Mouse (Mus musculus): Measurements from ENCODE around the gene Nup153.

Nup153 gene

DNA sequence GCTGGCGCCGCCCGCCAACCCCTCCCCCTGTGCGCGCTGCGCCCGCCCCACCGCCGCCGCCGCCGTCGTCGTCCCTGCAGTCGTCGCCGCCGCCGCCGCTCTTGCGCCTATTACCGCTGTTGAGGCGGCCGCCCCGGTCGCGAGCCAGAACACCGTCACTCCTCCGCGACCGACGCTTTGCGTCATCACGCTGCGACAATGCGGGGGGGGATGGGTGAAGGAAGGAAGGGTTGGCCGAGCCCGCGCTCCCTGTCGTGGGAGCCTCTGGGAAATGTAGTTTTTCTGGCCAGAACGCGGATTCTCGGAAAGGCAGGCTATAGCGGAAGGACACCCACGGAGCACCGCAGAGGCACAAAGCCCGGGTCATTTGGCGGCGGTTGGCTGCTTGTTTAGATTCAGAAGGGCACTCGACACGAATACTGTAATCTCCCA lies at the start of gene Nup153:
TSS of gene Nup153 (minus strand) at position 104 of the 432 bp plus-strand sequence.
- peak; percentile 99 to 100 for DNase-seq

DNA sequence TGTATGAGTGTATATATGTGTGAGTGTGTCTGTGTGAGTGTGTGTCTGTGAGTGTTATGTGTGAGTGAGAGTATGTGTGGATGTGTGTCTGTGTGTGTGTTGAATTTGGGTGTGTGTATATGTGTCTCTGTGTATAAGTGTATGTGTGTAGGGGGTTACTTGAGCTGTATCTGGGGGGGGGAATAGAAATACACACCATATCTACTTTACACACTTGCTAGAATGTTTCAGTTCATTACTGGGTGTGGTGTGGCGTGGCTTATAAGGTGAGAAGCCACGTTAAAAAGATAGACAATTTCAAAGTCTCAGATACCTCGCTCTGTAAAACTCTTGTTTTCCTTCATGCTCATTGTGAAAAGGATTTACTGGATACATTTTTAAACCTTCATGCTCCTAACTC lies 49.7 kb upstream of the Nup153 start:
- no peak for DNase-seq

DNA sequence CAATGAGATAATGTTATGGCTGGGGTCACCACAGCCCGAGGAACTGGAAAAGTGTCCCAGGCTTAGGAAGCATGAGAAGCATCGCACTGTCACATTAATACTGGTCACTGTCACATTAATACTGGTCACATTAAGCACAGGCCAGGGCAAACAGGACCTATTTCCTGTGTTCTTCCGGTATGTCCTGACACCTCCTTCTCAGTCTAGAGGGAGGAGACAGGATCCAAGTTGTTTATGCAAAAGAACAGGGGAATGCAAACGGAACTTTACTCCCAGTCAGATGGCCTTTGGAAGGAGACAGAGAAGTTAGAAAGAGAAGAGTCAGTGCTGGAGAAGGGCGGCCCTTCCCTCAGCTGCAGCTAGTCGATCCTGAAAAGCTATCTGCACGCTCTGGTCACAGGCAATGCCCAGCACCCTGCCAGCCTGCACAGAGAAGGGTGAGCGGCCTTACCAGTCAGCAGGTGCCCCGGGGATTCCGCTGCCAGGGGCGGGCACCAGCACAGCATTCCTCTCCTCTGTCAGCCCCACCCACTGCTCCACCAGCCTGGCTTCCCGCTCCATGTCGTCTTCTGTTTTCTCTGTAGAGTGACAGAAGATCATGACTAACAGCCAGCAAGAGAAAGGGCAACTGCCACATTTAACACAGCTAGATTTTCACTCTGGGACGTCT lies 49.0 kb upstream of the Nup153 start:
- peak; percentile 41 to 42 for DNase-seq

DNA sequence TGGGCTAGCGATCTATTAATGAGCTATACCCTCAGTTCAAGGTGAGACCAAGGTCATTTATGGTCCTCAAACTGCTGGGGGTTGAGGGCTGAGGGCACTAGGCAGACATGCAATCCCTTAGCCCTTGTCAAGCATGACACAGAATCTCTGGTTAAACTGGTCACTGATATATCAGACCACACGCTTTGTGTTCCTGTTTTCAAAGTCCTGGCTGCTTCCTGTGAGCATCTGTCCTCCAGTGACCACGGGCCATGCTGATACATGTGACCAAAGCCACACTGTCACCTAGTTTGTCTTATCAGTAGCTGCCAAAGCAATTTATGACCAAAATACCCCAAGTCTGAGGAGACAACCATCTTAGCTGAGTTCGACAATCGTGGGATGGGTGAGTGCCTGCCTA lies 47.3 kb upstream of the Nup153 start:
- DNase-seq = no peak

DNA sequence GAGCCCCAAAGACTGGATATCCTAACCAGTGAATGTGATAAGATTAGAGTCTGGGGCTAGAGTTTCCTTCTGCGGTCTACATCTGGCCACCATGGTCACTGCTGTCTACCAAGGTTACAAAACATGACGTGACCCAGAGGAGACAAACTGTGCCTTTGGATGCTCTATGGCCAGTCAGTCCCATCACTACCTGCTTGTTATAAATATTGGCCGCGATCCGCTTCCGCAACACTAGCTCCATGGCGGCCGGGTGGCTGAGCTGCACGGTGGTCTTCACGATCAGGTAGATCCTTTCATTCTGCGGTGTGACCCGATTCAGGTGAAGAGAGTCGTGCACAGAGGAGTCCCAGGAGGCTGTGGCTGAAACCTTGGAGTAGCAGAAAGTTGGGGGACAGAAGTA lies 44.8 kb upstream of the Nup153 start:
- no peak for DNase-seq

DNA sequence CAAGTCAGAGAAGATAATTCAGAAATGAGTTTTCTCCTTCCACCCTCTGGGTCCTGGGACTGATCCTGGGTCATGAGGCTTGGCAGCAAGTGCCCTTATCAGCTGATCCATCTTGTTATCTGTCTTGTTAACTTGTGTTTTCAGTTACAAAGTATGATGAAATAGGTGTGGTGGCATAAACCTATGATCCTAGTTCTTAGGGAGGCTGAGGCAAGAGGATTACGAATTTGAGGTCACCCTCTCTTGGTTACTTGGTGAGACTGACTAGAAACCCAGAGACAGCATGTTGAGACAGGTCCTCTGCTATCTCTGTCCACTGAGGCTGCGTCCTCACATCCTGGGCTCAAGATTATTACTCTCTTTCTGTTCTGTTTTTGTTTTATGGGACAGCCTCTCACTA lies 37.6 kb upstream of the Nup153 start:
- DNase-seq = no peak

DNA sequence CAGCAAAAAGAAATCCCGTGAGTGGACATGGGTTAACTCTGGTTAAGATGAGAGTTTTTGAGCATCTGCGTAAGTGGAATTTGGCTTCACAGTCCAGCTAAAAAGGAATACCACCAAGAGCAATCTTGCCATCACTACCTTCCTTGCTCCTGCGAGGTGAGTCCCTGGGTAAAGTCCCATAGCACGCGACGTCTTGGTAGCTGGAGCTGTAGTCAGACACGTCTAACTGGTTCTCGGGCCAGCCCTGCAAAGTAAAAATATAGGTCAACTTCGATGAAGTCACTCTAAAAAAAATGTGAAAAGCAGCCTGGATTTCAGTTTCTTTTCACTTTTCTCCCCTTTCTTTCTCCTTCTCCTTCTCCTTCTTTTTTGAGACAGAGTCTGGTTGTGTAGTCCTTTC lies 35.5 kb upstream of the Nup153 start:
- no peak for DNase-seq

DNA sequence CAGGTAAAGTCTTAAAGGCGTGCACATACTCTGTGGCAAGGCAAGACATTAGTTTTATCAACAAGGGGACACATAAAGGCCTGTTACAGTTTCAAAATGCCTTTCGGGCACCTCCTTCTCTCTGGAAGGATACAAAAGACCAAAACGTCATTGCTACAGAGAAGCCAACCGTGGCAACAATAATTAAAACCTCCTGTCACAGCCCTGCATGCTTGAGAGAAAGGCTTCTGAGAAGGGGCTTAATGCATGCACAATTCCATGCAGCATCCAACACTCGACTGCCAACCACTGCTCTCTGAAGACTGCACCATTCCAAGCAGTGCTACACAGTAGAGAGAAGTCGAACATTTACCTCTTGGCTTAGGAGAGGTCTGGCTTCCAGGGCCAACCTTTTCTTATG lies 33.2 kb upstream of the Nup153 start:
- DNase-seq = no peak

DNA sequence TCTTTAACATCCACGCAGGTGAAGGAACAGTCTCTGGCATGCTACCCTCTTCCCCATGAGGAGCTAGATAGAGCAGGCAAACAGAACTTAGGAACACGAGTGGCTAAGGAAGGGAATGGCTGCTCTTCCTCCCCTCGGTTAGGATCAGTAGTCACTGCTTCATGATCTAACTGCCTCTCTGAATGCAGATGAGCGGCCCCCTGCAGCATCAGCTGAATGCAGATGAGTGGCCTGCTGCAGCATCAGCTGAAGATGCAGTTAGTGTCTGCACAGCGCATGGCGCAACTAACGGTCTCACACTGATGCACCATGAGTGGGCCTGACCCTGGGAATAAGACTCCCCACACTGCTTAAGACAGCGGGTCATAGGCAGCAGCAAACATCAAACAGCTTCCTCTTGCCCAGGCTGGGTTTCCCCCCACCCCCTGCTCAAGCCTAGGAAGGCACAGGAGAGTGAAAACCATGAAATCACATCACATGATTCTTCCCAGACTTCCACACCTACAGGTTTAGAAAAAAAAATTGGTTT lies 31.6 kb upstream of the Nup153 start:
- no peak for DNase-seq

DNA sequence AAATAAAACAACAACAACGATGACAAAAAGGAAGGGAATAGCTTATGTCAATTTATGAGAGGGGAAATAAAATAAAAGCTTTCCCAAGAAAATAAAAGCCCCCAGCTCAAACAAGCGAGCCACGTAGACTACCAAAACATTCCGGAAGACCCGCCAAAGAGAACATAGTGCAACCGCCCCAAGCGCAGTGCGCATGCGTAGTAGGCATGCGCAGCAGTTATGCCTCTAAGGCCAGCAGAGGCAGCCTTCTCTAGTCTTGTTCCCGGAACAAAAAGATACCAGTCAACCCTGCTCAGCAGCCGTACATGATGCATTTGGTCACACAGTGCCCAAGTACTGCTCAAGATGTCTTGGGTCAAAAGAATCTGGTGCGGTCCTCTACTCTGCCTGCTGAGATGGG lies 30.9 kb upstream of the Nup153 start:
- DNase-seq = no peak

DNA sequence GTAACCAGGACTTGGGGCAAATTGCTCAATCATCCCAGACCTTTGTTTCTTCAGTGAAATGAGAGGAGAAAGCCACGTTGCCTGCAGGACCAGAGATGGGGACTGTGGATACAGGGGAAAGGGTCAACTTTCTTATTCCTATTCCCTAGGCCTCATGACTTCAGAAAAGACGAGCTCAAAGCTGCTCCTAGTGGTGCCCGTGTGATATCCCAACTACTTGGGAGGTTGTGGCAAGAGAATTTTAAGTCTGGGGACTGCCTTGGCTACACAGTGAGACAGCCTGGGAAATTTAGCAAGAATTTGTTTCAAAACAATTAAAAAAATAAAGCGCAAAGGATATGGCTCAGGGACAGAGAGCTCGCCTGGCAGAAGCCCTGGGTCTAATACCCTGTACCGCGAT lies 30.2 kb upstream of the Nup153 start:
- no peak for DNase-seq

DNA sequence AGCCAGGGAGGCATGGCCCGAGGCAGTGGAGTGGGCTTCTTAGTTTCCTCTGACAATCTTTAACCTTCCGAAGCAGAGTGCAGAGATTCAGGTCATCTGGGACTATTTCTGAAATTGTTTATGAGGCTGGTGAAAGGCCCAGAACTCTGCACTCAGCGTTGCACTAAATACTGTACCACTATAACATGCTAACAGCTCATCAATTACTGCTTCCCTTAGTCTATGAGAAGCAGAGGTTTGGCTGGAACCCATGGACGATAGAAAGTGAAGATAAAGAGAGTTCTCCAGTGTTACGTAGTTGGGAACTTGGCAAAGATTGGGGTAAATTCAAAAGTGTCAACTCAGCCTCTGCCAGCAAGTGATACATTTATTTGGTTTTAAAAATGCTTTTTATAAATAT lies 25.6 kb upstream of the Nup153 start:
- DNase-seq = no peak

DNA sequence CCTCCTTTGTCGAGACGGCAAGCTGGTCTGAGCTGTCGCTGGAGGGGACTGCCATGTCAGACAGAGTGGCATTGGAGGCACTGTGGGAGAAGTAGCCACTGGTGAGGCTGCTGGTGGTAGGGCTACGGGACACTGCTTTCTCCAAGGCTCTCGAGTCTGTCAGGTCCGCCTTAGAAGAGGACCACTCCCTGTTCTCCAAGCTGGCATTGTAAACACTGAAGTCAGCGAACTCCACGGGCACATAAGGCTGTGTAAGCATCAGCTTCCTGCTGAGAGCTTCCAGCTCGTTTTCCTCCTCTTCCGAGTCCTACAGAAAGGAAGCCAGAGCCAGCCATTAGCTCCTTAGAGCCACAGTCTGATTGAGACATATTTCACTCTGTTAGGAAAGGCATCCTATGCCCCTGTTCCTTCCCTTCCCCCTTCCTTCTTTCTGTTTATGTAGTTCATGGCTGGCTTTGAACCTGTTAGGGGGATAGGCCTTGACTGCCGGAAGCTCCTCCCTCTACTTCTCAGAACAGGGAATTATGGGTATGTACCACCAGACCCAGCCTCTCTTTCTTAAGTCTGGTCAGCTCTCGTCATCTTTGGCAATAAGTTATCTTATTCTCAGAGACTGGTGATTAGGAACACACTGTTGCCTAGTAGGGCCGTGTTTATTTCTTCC lies 25.0 kb upstream of the Nup153 start:
- DNase-seq = no peak

DNA sequence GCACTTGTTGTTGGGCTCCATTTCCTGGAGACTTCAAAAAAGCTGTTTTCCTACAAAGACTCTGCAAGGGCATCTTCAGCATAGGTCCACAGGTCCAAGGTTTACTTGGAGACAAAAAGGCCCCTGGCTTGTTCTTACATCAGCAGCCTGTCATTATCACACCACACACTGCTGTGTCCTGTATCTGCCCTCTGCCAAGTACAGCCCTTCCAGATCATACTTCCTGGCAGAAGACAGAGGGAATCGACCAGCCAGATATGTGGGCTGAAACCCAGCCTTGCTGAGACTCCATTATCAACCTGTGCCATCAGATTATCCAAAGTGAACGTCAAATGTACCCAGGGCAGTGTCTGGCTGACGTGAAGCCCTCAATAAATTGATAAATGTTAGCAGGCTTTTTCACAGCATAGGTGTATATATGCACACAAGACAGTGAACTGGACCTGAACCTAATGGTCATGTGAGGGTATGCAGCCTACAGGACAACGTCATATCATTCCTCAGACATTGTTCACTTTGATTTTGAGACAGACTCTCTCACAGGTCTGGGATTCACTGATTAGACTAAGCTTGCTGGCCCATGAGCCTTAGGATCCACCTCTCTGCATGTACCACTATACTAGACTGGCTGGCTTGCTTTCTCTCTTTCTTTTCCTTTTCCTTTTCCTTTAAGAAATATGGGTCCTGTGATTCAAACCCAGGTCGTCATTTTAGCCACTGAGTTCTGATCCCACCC lies 20.6 kb upstream of the Nup153 start:
- no peak for DNase-seq

DNA sequence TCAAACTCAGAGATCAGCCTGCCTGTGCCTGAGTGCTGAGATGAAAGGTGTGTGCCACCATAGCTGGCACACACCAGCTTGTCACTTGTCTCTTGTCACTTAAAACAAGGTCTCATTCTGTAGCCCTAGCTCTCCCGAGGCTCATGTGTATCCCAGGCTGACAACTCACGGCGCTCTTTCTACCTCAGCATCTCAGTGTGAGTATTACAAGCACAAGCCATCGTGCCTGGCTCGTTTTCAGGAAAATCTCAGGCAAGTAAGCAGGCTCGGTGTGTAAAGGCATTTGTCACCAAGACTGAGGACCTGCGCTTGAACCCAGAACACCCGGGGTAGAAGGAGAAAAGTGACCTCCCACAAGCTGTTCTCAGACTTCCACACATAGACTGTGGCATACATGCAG lies 16.1 kb upstream of the Nup153 start:
- no peak for DNase-seq

DNA sequence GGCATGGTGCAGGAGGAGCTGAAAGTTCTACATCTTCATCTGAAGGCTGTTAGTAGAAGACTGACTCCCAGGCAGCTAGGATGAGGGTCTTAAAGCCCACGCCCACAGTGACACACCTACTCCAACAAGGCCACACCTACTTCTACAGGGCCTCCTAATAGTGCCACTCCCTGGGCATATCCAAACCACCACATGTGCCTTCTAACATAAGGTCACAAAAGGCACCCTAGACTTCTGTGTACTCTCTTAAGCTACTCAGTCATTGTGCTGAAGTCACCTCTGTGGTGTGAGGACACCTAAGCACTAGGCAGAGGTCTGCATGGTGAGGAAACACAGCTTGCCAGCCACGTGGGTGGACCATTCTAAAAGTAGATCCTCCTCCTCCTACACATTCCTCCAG lies 14.6 kb upstream of the Nup153 start:
- no peak for DNase-seq

DNA sequence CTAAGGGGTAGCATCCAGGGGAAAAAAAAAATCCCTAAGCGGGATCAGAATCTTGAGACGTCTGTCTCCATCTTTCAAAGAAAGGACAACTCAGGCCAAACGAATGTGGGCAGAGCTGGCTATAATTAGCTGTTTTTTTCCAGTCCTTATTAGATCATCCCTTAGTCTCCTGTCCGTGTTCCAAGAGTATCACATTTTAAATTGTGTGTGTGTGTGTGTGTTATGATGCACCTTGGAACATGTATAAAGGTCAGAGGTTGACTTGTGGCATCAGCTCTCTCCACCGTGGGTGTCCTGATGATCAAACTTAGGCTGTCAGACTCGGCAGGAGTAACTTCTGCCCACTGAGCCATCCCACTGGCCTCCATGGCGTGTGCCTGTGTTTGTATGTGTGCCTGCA lies 11.7 kb upstream of the Nup153 start:
- DNase-seq = no peak

DNA sequence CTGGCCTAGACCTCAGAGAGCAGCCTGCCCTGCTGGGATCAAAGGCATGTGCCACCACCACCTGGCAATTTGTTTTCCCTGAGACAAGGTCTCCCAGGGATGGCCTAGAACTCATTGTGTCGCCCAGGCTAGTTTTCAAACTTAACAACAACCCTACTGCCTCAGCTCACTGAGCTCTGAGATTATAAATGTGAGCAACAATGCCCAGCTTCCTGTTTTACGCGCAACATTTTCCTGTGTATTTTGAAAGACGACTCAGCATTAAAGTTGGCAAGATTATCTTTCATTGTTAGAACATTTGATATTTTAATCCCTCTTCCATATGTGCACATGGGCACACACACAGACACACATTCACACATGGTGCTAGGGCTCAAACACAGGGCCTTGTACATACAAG lies 9.7 kb upstream of the Nup153 start:
- DNase-seq = no peak

DNA sequence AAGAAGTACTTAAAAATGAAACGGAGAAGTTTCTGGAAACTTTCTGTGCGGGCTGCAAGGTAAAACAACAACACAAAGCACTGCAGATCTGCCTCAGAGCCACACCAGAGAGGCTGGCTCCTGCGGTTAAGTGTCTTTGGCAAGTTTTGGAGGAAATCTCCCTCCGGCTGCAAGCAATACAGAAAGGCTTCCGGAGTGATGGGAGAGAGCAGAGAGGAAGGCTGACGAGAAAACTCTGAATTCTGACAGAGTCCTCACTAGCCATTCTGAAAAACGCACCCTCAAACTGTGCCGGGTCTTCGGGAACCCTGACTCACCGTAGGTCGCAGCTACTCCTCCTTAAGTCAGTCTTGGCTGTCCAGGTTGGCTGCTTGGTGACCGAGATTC lies 8.7 kb upstream of the Nup153 start:
- DNase-seq = peak in 1 of 2 experiments; percentile 21

DNA sequence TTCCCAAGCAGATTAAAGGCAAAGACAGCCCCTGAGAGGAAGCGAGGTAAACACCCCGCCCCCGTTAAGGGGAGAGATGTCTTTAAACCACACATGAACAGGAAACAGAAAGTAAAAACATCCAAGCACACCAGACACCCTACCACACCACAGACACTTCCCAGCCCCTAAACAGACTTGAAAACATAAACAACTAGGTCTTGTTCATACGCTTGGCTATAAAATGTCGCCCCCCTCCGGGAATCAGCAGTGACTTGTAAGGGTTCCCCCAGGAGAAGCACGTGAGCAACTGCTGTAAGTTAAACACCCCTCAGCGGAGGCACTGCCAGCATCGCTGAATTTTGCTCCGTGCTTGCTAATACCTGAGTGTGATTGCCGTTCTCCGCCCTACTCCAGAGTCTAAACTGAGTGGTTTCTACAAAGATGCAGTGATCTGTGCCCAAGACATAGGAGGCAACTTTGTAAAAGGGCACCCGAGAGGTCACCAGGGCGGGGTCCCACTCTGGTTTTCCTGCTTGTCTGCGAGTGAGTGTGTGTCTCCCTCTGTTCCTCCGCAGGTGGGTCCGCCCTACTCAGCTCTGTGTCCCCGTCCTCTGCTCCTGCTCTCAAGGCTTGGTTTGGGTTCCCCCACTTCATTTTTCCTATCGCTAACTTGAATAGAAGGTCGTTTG lies 8.2 kb upstream of the Nup153 start:
- DNase-seq = peak; percentile 44 to 54

DNA sequence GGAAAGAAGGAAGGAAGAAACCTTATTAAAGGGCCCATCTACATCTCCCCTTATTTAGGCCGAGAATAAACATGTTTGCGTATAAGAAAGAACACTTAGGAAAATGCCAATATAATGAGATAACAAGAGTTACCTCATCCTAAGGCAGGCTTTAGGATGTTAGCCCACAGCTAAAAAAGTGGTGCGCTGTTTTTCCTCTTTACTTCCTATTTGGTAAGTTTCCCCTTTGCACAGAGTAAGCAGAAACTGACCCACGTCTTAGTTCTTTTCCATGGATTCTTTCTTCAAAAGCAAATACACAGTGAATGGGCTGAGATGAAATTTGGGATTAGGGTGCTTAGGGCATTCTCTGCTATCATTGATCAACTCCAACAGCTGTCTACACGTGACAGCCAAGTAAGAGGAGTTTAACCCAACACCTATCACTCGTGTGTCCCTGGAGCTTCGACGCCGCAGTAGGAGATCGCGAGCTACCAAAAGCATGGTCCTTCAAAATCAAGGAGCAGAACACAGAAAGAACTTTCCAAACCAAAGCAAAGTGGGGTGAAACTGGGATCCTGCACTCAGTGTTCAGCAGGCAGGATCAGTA lies 7.6 kb upstream of the Nup153 start:
- DNase-seq = no peak

DNA sequence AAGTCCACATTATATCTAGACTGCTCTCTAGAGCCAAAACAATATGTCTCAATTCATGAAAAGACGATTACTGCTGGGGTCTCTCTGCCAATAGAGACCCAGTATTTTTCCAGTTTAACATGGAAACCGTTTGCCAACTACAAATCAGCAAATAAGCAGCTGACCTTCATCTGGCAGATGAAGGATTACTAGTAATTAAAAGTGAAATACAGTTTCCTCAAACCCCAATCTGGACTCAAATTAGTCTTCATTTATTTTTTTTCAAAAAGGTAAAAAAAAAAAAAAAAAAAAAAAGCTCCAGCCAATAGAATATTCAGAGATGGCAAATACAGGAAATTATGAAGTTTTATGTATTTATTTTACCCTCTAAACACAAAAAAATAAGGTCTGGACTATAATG lies 2.3 kb upstream of the Nup153 start:
- DNase-seq = no peak

DNA sequence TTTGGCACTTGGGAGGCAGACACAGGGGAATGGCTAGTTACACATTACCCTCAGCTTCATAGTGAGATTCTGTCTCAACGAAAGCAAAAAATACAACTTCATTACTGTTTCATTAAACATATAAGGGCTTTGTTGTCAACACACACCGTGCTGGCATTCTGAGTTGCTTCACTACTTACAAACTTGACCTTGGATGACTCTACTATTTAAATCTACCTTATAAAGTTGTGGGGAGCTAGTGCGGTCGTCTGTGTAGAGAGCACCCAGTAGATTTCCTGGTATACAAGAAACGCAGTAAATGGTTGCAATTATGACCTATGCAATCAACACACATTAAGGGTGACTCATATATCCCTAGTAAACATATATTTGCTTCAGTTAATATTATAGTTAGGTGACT lies 671 bp upstream of the Nup153 start:
- DNase-seq = no peak
